Mouse (Mus musculus) MEL (cell line): ENCODE data around the gene Tcte1. TPM values are rescaled to one million over a fixed set of nuclear protein-coding genes. Genes with fewer than 3 reads are reported as not detected.
A peak's percentile ranks its signal among the peaks of the same experiment; 100 is the strongest.

Experiments used
- DNase-seq: peaks from one replicate; pipeline ENCODE4 v3.0.0; 2011; ENCODE audit warnings: low read depth, low spot score
- H3K27ac ChIP-seq: 2 replicates; pipeline ENCODE4 v1.5.1; 2012; ENCODE audit warnings: low read depth, mild to moderate bottlenecking, control low read depth, low read length, moderate library complexity; ENCODE audit not compliant: control insufficient read depth
- H3K27me3 ChIP-seq, 2 experiments: fragments of 150-350 bp in 1 of 2; sonication (generic) in 1 of 2; 2 replicates each; pipeline ENCODE4 v1.6.1; 2012; ENCODE audit warnings: low read length in 2 of 2, mild to moderate bottlenecking in 2 of 2, improper control_type of control experiment in 1 of 2, moderate library complexity in 1 of 2; ENCODE audit not compliant: insufficient read depth in 2 of 2, control insufficient read depth in 1 of 2
- H3K36me3 ChIP-seq, 2 experiments: 2 replicates each; pipeline ENCODE4 v1.6.1; 2012 to 2014; ENCODE audit warnings: low read length in 2 of 2, improper control_type of control experiment in 1 of 2, inconsistent platforms in 1 of 2, mild to moderate bottlenecking in 1 of 2; ENCODE audit not compliant: insufficient read depth in 2 of 2, control insufficient read depth in 1 of 2
- H3K4me1 ChIP-seq, 2 experiments: fragments of 150-350 bp in 1 of 2; sonication (generic) in 1 of 2; 2 replicates each; pipeline ENCODE4 v1.6.1; 2012; ENCODE audit warnings: low read length in 2 of 2, improper control_type of control experiment in 1 of 2, mild to moderate bottlenecking in 1 of 2; ENCODE audit not compliant: insufficient read depth in 2 of 2, control insufficient read depth in 1 of 2
- H3K4me3 ChIP-seq, 2 experiments: fragments of 150-350 bp in 1 of 2; sonication (generic) in 1 of 2; 2 replicates each; pipeline ENCODE4 v1.5.1; 2012; ENCODE audit warnings: low read depth in 2 of 2, low read length in 2 of 2, mild to moderate bottlenecking in 2 of 2, moderate library complexity in 2 of 2, control low read depth in 1 of 2, improper control_type of control experiment in 1 of 2; ENCODE audit not compliant: control insufficient read depth in 1 of 2, insufficient read depth in 1 of 2
- H3K79me2 ChIP-seq: 2 replicates; pipeline ENCODE4 v1.6.1; 2012; ENCODE audit warnings: mild to moderate bottlenecking, low read length, moderate library complexity; ENCODE audit not compliant: control insufficient read depth, poor library complexity, insufficient read depth
- H3K9ac ChIP-seq: 2 replicates; pipeline ENCODE4 v1.6.1; 2012; ENCODE audit warnings: low read depth, mild to moderate bottlenecking, control low read depth, low read length, moderate library complexity; ENCODE audit not compliant: control insufficient read depth, poor library complexity, severe bottlenecking
- H3K9me3 ChIP-seq: fragments of 150-350 bp; sonication (generic); replicated peaks from 2 replicates; pipeline ENCODE4 v1.6.1; 2012; ENCODE audit warnings: mild to moderate bottlenecking, low read length, improper control_type of control experiment, moderate library complexity; ENCODE audit not compliant: insufficient read depth
- BHLHE40 ChIP-seq: IDR thresholded peaks from 2 replicates; pipeline ENCODE4 v1.6.1; 2012; ENCODE audit warnings: low read depth, mild to moderate bottlenecking, inconsistent platforms, low read length, improper control_type of control experiment, borderline replicate concordance
- CTCF ChIP-seq, 3 experiments: IDR thresholded peaks in 2 of 3; conservative IDR thresholded peaks in 1 of 3; 2 replicates each; pipeline ENCODE4 v1.5.1; 2011 to 2012; ENCODE audit warnings: low read length in 3 of 3, low read depth in 2 of 3, mild to moderate bottlenecking in 2 of 3, improper control_type of control experiment in 1 of 3, inconsistent platforms in 1 of 3, mixed read lengths in 1 of 3, moderate library complexity in 1 of 3; ENCODE audit not compliant: control insufficient read depth in 1 of 3, insufficient read depth in 1 of 3, poor library complexity in 1 of 3, severe bottlenecking in 1 of 3
- E2F4 ChIP-seq: IDR thresholded peaks from 2 replicates; pipeline ENCODE4 v1.6.1; 2011; ENCODE audit warnings: low read depth, low read length, improper control_type of control experiment, borderline replicate concordance
- ELF1 ChIP-seq: IDR thresholded peaks from 2 replicates; pipeline ENCODE4 v1.6.1; 2014; ENCODE audit warnings: low read depth, mild to moderate bottlenecking, inconsistent platforms, low read length, improper control_type of control experiment, moderate library complexity
- EP300 ChIP-seq, 2 experiments: IDR thresholded peaks; 2 replicates each; pipeline ENCODE4 v1.6.1; 2011; ENCODE audit warnings: improper control_type of control experiment in 2 of 2, low read length in 2 of 2, low read depth in 1 of 2, mild to moderate bottlenecking in 1 of 2
- GATA1 ChIP-seq: IDR thresholded peaks from 2 replicates; pipeline ENCODE4 v1.6.1; 2011; ENCODE audit warnings: low read depth, low read length, improper control_type of control experiment
- HCFC1 ChIP-seq: IDR thresholded peaks from 2 replicates; pipeline ENCODE4 v1.6.1; 2012; ENCODE audit warnings: low read depth, mild to moderate bottlenecking, inconsistent platforms, low read length, improper control_type of control experiment, moderate library complexity
- KAT2A ChIP-seq: conservative IDR thresholded peaks from 2 replicates; pipeline ENCODE4 v1.6.1; 2012; ENCODE audit warnings: low read depth, low read length, improper control_type of control experiment, inconsistent platforms
- MAX ChIP-seq: IDR thresholded peaks from 2 replicates; pipeline ENCODE4 v1.6.1; 2011; ENCODE audit warnings: low read length, improper control_type of control experiment
- MEF2A ChIP-seq: IDR thresholded peaks from 2 replicates; pipeline ENCODE4 v1.6.1; 2014; ENCODE audit warnings: low read depth, mild to moderate bottlenecking, inconsistent platforms, low read length, improper control_type of control experiment; ENCODE audit not compliant: poor library complexity, insufficient replicate concordance, severe bottlenecking; ENCODE audit errors: extremely low read depth
- POLR2AphosphoS2 ChIP-seq: IDR thresholded peaks from 2 replicates; pipeline ENCODE4 v1.6.1; 2011; ENCODE audit warnings: low read length, improper control_type of control experiment
- POLR2AphosphoS5 ChIP-seq: IDR thresholded peaks from 2 replicates; pipeline ENCODE4 v1.6.1; 2012; ENCODE audit warnings: low read depth, borderline replicate concordance, mild to moderate bottlenecking, inconsistent platforms, low read length, moderate library complexity, mixed read lengths
- SIN3A ChIP-seq: IDR thresholded peaks from 2 replicates; pipeline ENCODE4 v1.6.1; 2012; ENCODE audit warnings: low read length, improper control_type of control experiment, inconsistent platforms
- UBTF ChIP-seq: IDR thresholded peaks from 2 replicates; pipeline ENCODE4 v1.6.1; 2012; ENCODE audit warnings: low read depth, mild to moderate bottlenecking, inconsistent platforms, low read length, improper control_type of control experiment, moderate library complexity, borderline replicate concordance; ENCODE audit not compliant: insufficient read depth
- USF1 ChIP-seq: IDR thresholded peaks from 2 replicates; pipeline ENCODE4 v1.6.1; 2014; ENCODE audit warnings: low read depth, mild to moderate bottlenecking, inconsistent platforms, low read length, improper control_type of control experiment, moderate library complexity
- USF2 ChIP-seq, 2 experiments: IDR thresholded peaks; 2 replicates each; pipeline ENCODE4 v1.6.1; 2011 to 2012; ENCODE audit warnings: improper control_type of control experiment in 2 of 2, low read length in 2 of 2, borderline replicate concordance in 1 of 2, inconsistent platforms in 1 of 2, low read depth in 1 of 2, mild to moderate bottlenecking in 1 of 2; ENCODE audit not compliant: insufficient read depth in 1 of 2
- ZC3H11A ChIP-seq: IDR thresholded peaks from 2 replicates; pipeline ENCODE4 v1.6.1; 2012; ENCODE audit warnings: low read depth, mild to moderate bottlenecking, inconsistent platforms, low read length, improper control_type of control experiment
- ZMIZ1 ChIP-seq: IDR thresholded peaks from 2 replicates; pipeline ENCODE4 v1.6.1; 2012; ENCODE audit warnings: low read depth, mild to moderate bottlenecking, inconsistent platforms, low read length, improper control_type of control experiment, moderate library complexity
- polyA plus RNA-seq, 2 experiments: library from polyadenylated mRNA; stranded (reverse) in 1 of 2; unstranded in 1 of 2; fragments of >175 nt in 1 of 2; fragments of >200 nt in 1 of 2; gene quantifications; 2 replicates each; pipeline versions ENCODE4 v1.2.1 to v1.2.4; 2012; ENCODE audit warnings: low replicate concordance in 2 of 2, low read depth in 1 of 2; ENCODE audit not compliant: insufficient read length in 2 of 2, insufficient read depth in 1 of 2, missing spikeins in 1 of 2
- total RNA-seq: library from RNA; depleted of rRNA; stranded (reverse); fragments of 300-350 nt; gene quantifications from 2 replicates; pipeline ENCODE4 v1.2.3, GENCODE M21; 2012

Gene Tcte1
- total and polyA plus RNA-seq, 3 experiments = not detected

DNA sequence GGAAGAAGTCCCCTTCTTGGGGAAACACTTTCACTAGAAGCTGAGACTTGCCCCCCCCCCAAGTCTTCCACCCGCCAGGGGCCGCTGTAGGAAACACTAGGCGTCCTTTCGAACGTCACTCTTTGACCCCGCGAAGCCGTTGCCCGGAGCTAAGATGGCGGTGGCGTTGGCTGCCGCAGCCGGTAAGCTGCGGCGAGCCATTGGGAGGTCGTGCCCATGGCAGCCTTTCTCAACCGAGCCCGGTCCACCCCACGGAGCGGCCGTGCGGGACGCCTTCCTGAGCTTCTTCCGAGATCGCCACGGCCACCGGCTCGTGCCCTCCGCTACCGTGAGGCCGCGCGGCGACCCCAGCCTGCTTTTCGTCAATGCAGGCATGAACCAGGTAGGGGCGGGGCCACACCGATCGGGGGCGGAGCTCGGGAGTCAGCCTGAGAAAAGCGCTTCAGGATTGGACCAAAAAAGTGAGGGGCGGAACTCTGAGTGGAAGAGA, 16.5 kb upstream of the Tcte1 start, which contains the start of gene Aars2 (continued):
- TF ChIP-seq POLR2AphosphoS5 (no peak), KAT2A (peak; percentile 87), ZMIZ1 (no peak), CTCF (IDR thresholded peaks at IDR 0.05 in 2 of 3, conservative IDR thresholded peaks at IDR 0.05 in 1 of 3; ENCODE audit: control insufficient read depth in 1 of 3, insufficient read depth in 1 of 3, low read depth in 2 of 3, low read length in 3 of 3, poor library complexity in 1 of 3, severe bottlenecking in 1 of 3) (peak; percentile 56 to 98 (median 88); a peak in 5 of 6 replicates), HCFC1 (peak; percentile 96), MEF2A (no peak), E2F4 (no peak), MAX (no peak), BHLHE40 (no peak), UBTF (no peak), POLR2AphosphoS2 (0 out of 2 replicates have a peak, but pooled peaks have one; percentile 43), SIN3A (peak; percentile 84), USF2 (IDR thresholded peaks at IDR 0.05; ENCODE audit: borderline replicate concordance in 1 of 2, insufficient read depth in 1 of 2, low read depth in 1 of 2, low read length in 2 of 2) (no peak)
- TF ChIP-seq, all 39 proteins: peak for 15

DNA sequence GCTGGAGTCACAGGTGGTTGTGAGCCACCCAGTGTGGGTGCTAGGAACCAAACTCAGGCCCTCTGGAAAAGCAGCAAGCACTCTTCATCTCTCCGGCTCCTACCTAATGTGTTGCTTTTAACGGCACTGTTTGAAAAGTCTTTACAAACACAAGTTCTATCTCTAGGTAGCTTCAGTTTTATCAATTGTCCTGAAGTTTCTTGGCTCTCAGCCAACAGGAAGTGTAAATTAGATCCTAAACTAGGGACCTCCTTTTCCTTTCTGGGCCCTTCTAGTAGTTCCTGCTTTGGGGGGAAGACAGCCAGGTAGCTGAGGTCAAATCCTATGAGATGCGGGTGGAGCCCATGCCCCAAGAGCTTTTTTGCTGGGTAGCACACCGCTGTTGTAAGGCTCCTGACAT, 12.4 kb upstream of the Tcte1 start:
- H3K9ac ChIP-seq = no peak overlapping the region
- H3K4me1 ChIP-seq = peaks cover 7 to 18% of the 10 kb centered on the region in 2 experiments
- no peaks in the 10 kb centered on the region for H3K9me3 ChIP-seq
- H3K27ac ChIP-seq = peak overlapping the region; percentile 49
- DNase-seq = peak; percentile 79
- H3K4me3 ChIP-seq = no peak overlapping the region
- no peak for TF ChIP-seq USF1
- TF ChIP-seq ZC3H11A = no peak
- TF ChIP-seq EP300 (IDR thresholded peaks at IDR 0.05; ENCODE audit: low read depth in 1 of 2, low read length in 2 of 2) = 0 out of 4 replicates have a peak, but pooled peaks of 1 of the 2 experiments have one; percentile 24
- TF ChIP-seq GATA1 = peak; percentile 63
- TF ChIP-seq ELF1 = peak; percentile 43; the same call in 1 of the 2 replicates
- peak; percentile 59; the same call in 1 of the 2 replicates for TF ChIP-seq HCFC1
- no peak for TF ChIP-seq POLR2AphosphoS2
- H3K36me3 ChIP-seq = peaks cover 0 to 16% of the 10 kb centered on the region in 2 experiments; a peak in 3 of 4 replicates
- no peaks in the 10 kb centered on the region; the same call in 1 of the 2 replicates for H3K79me2 ChIP-seq
- H3K27me3 ChIP-seq = no peaks in the 10 kb centered on the region
